Mouse (Mus musculus): Measurements from ENCODE around the gene Olfr1426. TPM values are rescaled to one million over a fixed set of nuclear protein-coding genes. Genes with fewer than 3 reads are reported as not detected.

Olfr1426 gene
- not detected in 2 replicates for total RNA-seq (2023)

GRCm38 (mm10) chr19:12091913-12092312, at the start of gene Olfr1426:
Olfr1426 (minus strand) TSS chr19:12092013.

GRCm38 (mm10) chr19:12123103-12123502, 31.3 kb upstream of the Olfr1426 start, which contains the start of gene Olfr76:
Olfr76 (minus strand) TSS chr19:12123203.

GRCm38 (mm10) chr19:12115797-12116196, 24.0 kb upstream of the Olfr1426 start, which contains the start of gene Olfr1428:
Olfr1428 (minus strand) TSS chr19:12115897.

GRCm38 (mm10) chr19:12103234-12103633, 11.4 kb upstream of the Olfr1426 start, which contains the start of gene Olfr1427:
Olfr1427 (minus strand) TSS chr19:12103334.

GRCm38 (mm10) chr19:12077631-12078030, 14.2 kb downstream of the Olfr1426 start, which contains the start of gene Olfr1425:
Olfr1425 (minus strand) TSS chr19:12077731.

GRCm38 (mm10) chr19:12062582-12062981, 29.2 kb downstream of the Olfr1426 start, which contains the start of gene Olfr1424:
Olfr1424 (minus strand) TSS chr19:12062682.

GRCm38 (mm10) chr19:12041217-12041616, 50.6 kb downstream of the Olfr1426 start, which contains the start of gene Olfr1423:
Olfr1423 (minus strand) TSS chr19:12041317.

Other genes with a start within 250 kb of the Olfr1426 start
- not detected in 2 replicates for gene Olfr1418, start 230.9 kb downstream of the Olfr1426 start, total RNA-seq (2023)
- gene Olfr1419, start 216.9 kb downstream of the Olfr1426 start, total RNA-seq (2023), result not detected in 2 replicates
- not detected in 2 replicates for gene Olfr1420, start 205.4 kb downstream of the Olfr1426 start, total RNA-seq (2023)
- gene Patl1, start 179.6 kb downstream of the Olfr1426 start, total RNA-seq (2023), result 34.1 and 46.7 TPM in 2 replicates
- 33.5 and 40.1 TPM in 2 replicates for gene Osbp, start 126.1 kb downstream of the Olfr1426 start, total RNA-seq (2023)
- gene Olfr1423, start 50.7 kb downstream of the Olfr1426 start, total RNA-seq (2023), result not detected in 2 replicates
- gene Olfr1424, start 29.3 kb downstream of the Olfr1426 start, total RNA-seq (2023), result not detected in 2 replicates
- not detected in 2 replicates for gene Olfr1425, start 14.3 kb downstream of the Olfr1426 start, total RNA-seq (2023)
- not detected in 2 replicates for gene Olfr1427, start 11.3 kb upstream of the Olfr1426 start, total RNA-seq (2023)
- not detected in 2 replicates for gene Olfr1428, start 23.9 kb upstream of the Olfr1426 start, total RNA-seq (2023)
- not detected in 2 replicates for gene Olfr76, start 31.2 kb upstream of the Olfr1426 start, total RNA-seq (2023)
- not detected in 2 replicates for gene Olfr1555-ps1, start 78.1 kb upstream of the Olfr1426 start, total RNA-seq (2023)
- not detected in 2 replicates for gene Olfr1431, start 108.6 kb upstream of the Olfr1426 start, total RNA-seq (2023)
- gene Olfr1432, start 140.6 kb upstream of the Olfr1426 start, total RNA-seq (2023), result not detected in 2 replicates
- gene Olfr262, start 149.6 kb upstream of the Olfr1426 start, total RNA-seq (2023), result not detected in 2 replicates
- not detected in 2 replicates for gene Olfr235, start 169.0 kb upstream of the Olfr1426 start, total RNA-seq (2023)
- not detected in 2 replicates for gene Olfr1434, start 187.8 kb upstream of the Olfr1426 start, total RNA-seq (2023)
- gene Olfr1436, start 207.1 kb upstream of the Olfr1426 start, total RNA-seq (2023), result not detected in 2 replicates
- not detected in 2 replicates for gene Olfr1437, start 233.1 kb upstream of the Olfr1426 start, total RNA-seq (2023)
- gene Olfr1438-ps1, start 243.9 kb upstream of the Olfr1426 start, total RNA-seq (2023), result not detected in 2 replicates